Mouse (Mus musculus) G1E (cell line): ENCODE results near the gene Atp1a1.

ENCODE experiments used
- CTCF ChIP-seq: IDR thresholded peaks from 2 replicates; pipeline ENCODE4 v1.5.1; 2012; ENCODE audit warnings: low read depth, low read length, inconsistent platforms, mixed read lengths
- POLR2AphosphoS5 ChIP-seq: IDR thresholded peaks from 2 replicates; pipeline ENCODE4 v1.6.1; 2012; ENCODE audit warnings: low read depth, low read length, inconsistent platforms; ENCODE audit not compliant: insufficient replicate concordance
- TAL1 ChIP-seq: conservative IDR thresholded peaks from 2 replicates; pipeline ENCODE4 v1.6.1; 2012; ENCODE audit warnings: low read depth, low read length, inconsistent platforms, mixed read lengths

DNA sequence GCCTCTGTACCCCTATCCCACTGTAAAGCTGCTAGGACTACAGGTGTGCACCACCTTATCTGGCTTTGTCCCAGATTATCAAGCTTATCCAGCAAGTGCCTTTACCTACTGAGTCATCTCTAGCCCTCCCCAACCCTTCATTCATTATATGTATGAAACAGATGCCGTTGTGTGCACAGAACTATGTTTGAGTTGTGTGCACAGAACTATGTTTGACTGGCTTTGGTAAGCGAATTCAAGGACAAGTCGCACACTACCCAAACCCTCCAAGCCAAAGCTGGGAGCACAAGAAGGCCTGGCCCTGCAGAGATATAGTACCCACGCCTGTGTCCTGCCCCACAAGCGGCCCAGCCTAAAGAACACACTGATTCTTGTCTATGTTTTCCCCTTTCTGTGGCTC is 42.5 kb downstream of the Atp1a1 start:
- TF ChIP-seq CTCF (no peak), POLR2AphosphoS5 (no peak), TAL1 (no peak)
